In genomic region chr1:132289965-132290364, GRCm38 (mm10) we compare ENCODE assay signal across 9 mouse cellular contexts. TPM values are rescaled to one million over a fixed set of nuclear protein-coding genes. Genes with fewer than 3 reads are reported as not detected.
A peak's percentile ranks its signal among the peaks of the same experiment; 100 is the strongest.
DNase-seq lines count a peak whose midpoint lies in the region; ATAC-seq and TF ChIP-seq lines count a peak whose summit lies in the region.
"Had no signal": no experiment of that assay in that cellular context is flagged by ENCODE, and none has a peak within 500 bp of the region (broad histone marks: within the 10 kb centered on the region; RNA-seq: fewer than 3 reads in every experiment).

No protein-coding gene starts in this region.

- H3K36me3 ChIP-seq in heart, embryonic 12.5 days, result no peaks in the 10 kb centered on the region
- no peaks in the 10 kb centered on the region for H3K36me3 ChIP-seq in CH12.LX (replicated peaks in 1 of 2; ENCODE audit: control insufficient read depth in 1 of 2, insufficient read depth in 1 of 2, low read length in 1 of 2)
- no peaks in the 10 kb centered on the region for H3K36me3 ChIP-seq in midbrain, embryonic 15.5 days (replicated peaks)
- no peaks in the 10 kb centered on the region for H3K36me3 ChIP-seq in heart, embryonic 10.5 days
- H3K36me3 ChIP-seq: liver, embryonic 13.5 days had no signal

- no peak for TF ChIP-seq RAD21 in CH12.LX (IDR thresholded peaks at IDR 0.05; ENCODE audit: low read depth, low read length)

- in situ Hi-C loops in CH12.LX (cut with MboI; ENCODE audit: low pct_ligation_motif_present, low pct_unique_long_range_greater_than_20kb, low sequenced_read_pairs), result no loop called here

- intact Hi-C loops in heart, postnatal 25 days (cut with DNase I), result no loop called here

- WGBS in heart, embryonic 12.5 days, result 64% methylated on average over 6 of the region's 6 CpGs
- 47% methylated on average over 6 of the region's 6 CpGs for WGBS in midbrain, embryonic 15.5 days
- whole genome bisulfite sequencing in heart, embryonic 10.5 days, result 64% methylated on average over 6 of the region's 6 CpGs

- no peak overlapping the region for H3K4me3 ChIP-seq in heart, embryonic 12.5 days
- no peak overlapping the region for H3K4me3 ChIP-seq in CH12.LX (replicated peaks in 1 of 3; ENCODE audit: low read depth in 2 of 3, low read length in 2 of 3, poor library complexity in 1 of 3)
- H3K4me3 ChIP-seq in midbrain, embryonic 15.5 days, result no peak overlapping the region
- H3K4me3 ChIP-seq in heart, embryonic 10.5 days, result no peak overlapping the region
- H3K4me3 ChIP-seq: liver, embryonic 13.5 days had no signal

- no peak for TF ChIP-seq EP300 in CH12.LX (IDR thresholded peaks at IDR 0.05; ENCODE audit: low read length)

- peaks cover 13% of the 10 kb centered on the region for H3K27me3 ChIP-seq in heart, embryonic 12.5 days (replicated peaks)
- no peaks in the 10 kb centered on the region for H3K27me3 ChIP-seq in CH12.LX (replicated peaks)
- H3K27me3 ChIP-seq in midbrain, embryonic 15.5 days (replicated peaks), result 0 out of 2 replicates have a peak, but pooled peaks cover 3% of the 10 kb centered on the region
- peaks cover 21% of the 10 kb centered on the region for H3K27me3 ChIP-seq in heart, embryonic 10.5 days (ENCODE audit: insufficient read depth, poor library complexity, severe bottlenecking)

- H3K9ac ChIP-seq in heart, embryonic 12.5 days, result 0 out of 2 replicates have a peak overlapping the region, but pooled peaks have one; percentile 28
- no peak overlapping the region for H3K9ac ChIP-seq in CH12.LX (ENCODE audit: insufficient read depth, low read depth)
- H3K9ac ChIP-seq in midbrain, embryonic 15.5 days, result no peak overlapping the region
- H3K9ac ChIP-seq: liver, embryonic 13.5 days had no signal

- peaks cover 45% of the 10 kb centered on the region for H3K4me1 ChIP-seq in heart, embryonic 12.5 days (replicated peaks)
- peaks cover 7 to 60% of the 10 kb centered on the region in 2 experiments for H3K4me1 ChIP-seq in CH12.LX (ENCODE audit: control insufficient read depth in 1 of 2, insufficient read depth in 2 of 2)
- H3K4me1 ChIP-seq in midbrain, embryonic 15.5 days, result peaks cover 51% of the 10 kb centered on the region
- peaks cover 42% of the 10 kb centered on the region for H3K4me1 ChIP-seq in heart, embryonic 10.5 days

- dilution Hi-C loops in CH12.LX (cut with MboI; ENCODE audit: extremely low pct_ligation_motif_present, extremely low pct_unique_long_range_greater_than_20kb, low sequenced_read_pairs), result no loop called here

- no peaks in the 10 kb centered on the region for H3K9me3 ChIP-seq in heart, embryonic 12.5 days (replicated peaks)
- H3K9me3 ChIP-seq in CH12.LX (replicated peaks; ENCODE audit: low read length), result no peaks in the 10 kb centered on the region
- H3K9me3 ChIP-seq in midbrain, embryonic 15.5 days, result no peaks in the 10 kb centered on the region
- no peaks in the 10 kb centered on the region for H3K9me3 ChIP-seq in heart, embryonic 10.5 days
- H3K9me3 ChIP-seq: liver, embryonic 13.5 days had no signal

- no peak for ATAC-seq in heart, embryonic 12.5 days (ENCODE audit: insufficient number of reproducible peaks, low FRiP score)
- 0 out of 2 replicates have a peak, but pooled peaks have one; percentile 4 for ATAC-seq in midbrain, embryonic 15.5 days (replicated peaks)

- TF ChIP-seq POLR2A in CH12.LX (IDR thresholded peaks at IDR 0.05; ENCODE audit: low read depth, low read length), result no peak

- no peaks in the 10 kb centered on the region for H3K79me2 ChIP-seq in CH12.LX (replicated peaks; ENCODE audit: control insufficient read depth, extremely low read depth, insufficient read depth, poor library complexity, severe bottlenecking)

- H3K27ac ChIP-seq in heart, embryonic 12.5 days (ENCODE audit: poor library complexity, severe bottlenecking), result no peak overlapping the region
- no peak overlapping the region for H3K27ac ChIP-seq in CH12.LX (ENCODE audit: insufficient read depth, low read depth)
- no peak overlapping the region for H3K27ac ChIP-seq in midbrain, embryonic 15.5 days
- no peak overlapping the region for H3K27ac ChIP-seq in heart, embryonic 10.5 days
- H3K27ac ChIP-seq: liver, embryonic 13.5 days had no signal

- no peak for DNase-seq in heart, postnatal 25 days (ENCODE audit: low spot score)
- DNase-seq in CH12.LX (ENCODE audit: extremely low read depth), result no peak
- peak; percentile 73 to 79 for DNase-seq in cerebellum, postnatal 25 days
- DNase-seq in c-Kit-positive CD71-positive TER-119-positive erythroid progenitor cells, embryonic 14.5 days (ENCODE audit: low spot score), result no peak
- no peak for DNase-seq in layer of hippocampus, adult 9-11 months
- no peak for DNase-seq in heart, embryonic 10.5 days (ENCODE audit: low spot score)
- DNase-seq: liver, embryonic 13.5 days had no signal

- TF ChIP-seq CTCF in CH12.LX (conservative IDR thresholded peaks at IDR 0.05 in 1 of 2, IDR thresholded peaks at IDR 0.05 in 1 of 2; ENCODE audit: low read depth in 2 of 2, low read length in 2 of 2), result no peak

- H3K4me2 ChIP-seq in heart, embryonic 12.5 days, result no peak overlapping the region
- H3K4me2 ChIP-seq in CH12.LX (ENCODE audit: insufficient read depth, low read depth, poor library complexity, severe bottlenecking), result no peak overlapping the region
- no peak overlapping the region for H3K4me2 ChIP-seq in midbrain, embryonic 15.5 days
- H3K4me2 ChIP-seq: liver, embryonic 13.5 days had no signal

TF ChIP-seq in CH12.LX, 34 proteins besides CTCF, POLR2A, EP300 and RAD21:
- TF ChIP-seq ZNF384 (IDR thresholded peaks at IDR 0.05; ENCODE audit: low read depth, low read length) (peak; percentile 23; the same call in 1 of the 2 replicates), NELFE (IDR thresholded peaks at IDR 0.05; ENCODE audit: low read depth, low read length) (no peak)

RNA-seq across cellular contexts. Expression of gene Klhdc8a, which starts 8.5 kb away (rescaled TPM):
- 0.55 and 0.81 TPM in 2 replicates for polyA plus RNA-seq in heart, embryonic 12.5 days (2016; fragmentation: Nextera tagmentation; extraction: Ambion mirVana)
- total RNA-seq in heart, postnatal 25 days (2021), result 10 to 100 TPM; 22.3 to 28.8 TPM
- total RNA-seq in CH12.LX (2012; rRNA removed) (not detected in 2 replicates), CH12.LX (2014; rRNA removed) (not detected in 2 replicates)
- not detected in 2 replicates for polyA plus RNA-seq in CH12.LX (2012; ENCODE audit: insufficient read length, low read depth)
- 10.7 and 11.5 TPM in 2 replicates for polyA plus RNA-seq in midbrain, embryonic 15.5 days (2015; fragmentation: Nextera tagmentation; extraction: Ambion mirVana)
- 0.26 and 0.60 TPM in 2 replicates for polyA plus RNA-seq in heart, embryonic 10.5 days (2016; fragmentation: Nextera tagmentation; extraction: Ambion mirVana)

RNA-seq across cellular contexts. Expression of gene Nuak2, which starts 26.0 kb away (rescaled TPM):
- polyA plus RNA-seq in heart, embryonic 12.5 days (2016; fragmentation: Nextera tagmentation; extraction: Ambion mirVana), result 2.6 and 3.1 TPM in 2 replicates
- 1 to 10 TPM; 4.1 to 4.3 TPM for total RNA-seq in heart, postnatal 25 days (2021)
- total RNA-seq in CH12.LX (2012; rRNA removed) (0.25 and 0.30 TPM in 2 replicates), CH12.LX (2014; rRNA removed) (not detected in 2 replicates)
- polyA plus RNA-seq in CH12.LX (2012; ENCODE audit: insufficient read length, low read depth), result not detected in 2 replicates
- polyA plus RNA-seq in midbrain, embryonic 15.5 days (2015; fragmentation: Nextera tagmentation; extraction: Ambion mirVana), result 26.1 and 27.9 TPM in 2 replicates
- 3.0 and 3.4 TPM in 2 replicates for polyA plus RNA-seq in heart, embryonic 10.5 days (2016; fragmentation: Nextera tagmentation; extraction: Ambion mirVana)

Comparison
In these comparisons a context has a peak if more than half of its experiments do, and no peak if none do; other contexts are left out.
1. DNase-seq: peak in cerebellum, postnatal 25 days (2 of 2); none in heart, postnatal 25 days (single experiment), CH12.LX (single experiment), c-Kit-positive CD71-positive TER-119-positive erythroid progenitor cells, embryonic 14.5 days (single experiment), layer of hippocampus, adult 9-11 months (single experiment) and heart, embryonic 10.5 days (single experiment).